Mouse (Mus musculus) erythroblast, adult 5-6 weeks (primary cell): ENCODE data around the gene Swt1. TPM values are rescaled to one million over a fixed set of nuclear protein-coding genes. Genes with fewer than 3 reads are reported as not detected.
"Not testable (repeated sequence)": the region's sequence is repeated elsewhere in the genome, so short reads cannot be mapped to it uniquely, and the experiment has no call there.

ENCODE experiments used
- ATAC-seq: replicated peaks from 2 replicates; pipeline ENCODE4 v1.8.0; 2016; ENCODE audit warnings: moderate number of reproducible peaks, mild to moderate bottlenecking, moderate TSS enrichment, inconsistent platforms; ENCODE audit not compliant: poor library complexity, low FRiP score, severe bottlenecking
- total RNA-seq, 2 experiments: library from RNA; stranded (forward) in 1 of 2; stranded (reverse) in 1 of 2; fragments of 150-400 nt in 1 of 2; fragments of 200-764, 138-1000 nt in 1 of 2; gene quantifications; 2 replicates each; pipeline versions ENCODE4 v1.2.3 to v1.2.4; 2015 to 2017; ENCODE audit warnings: low replicate concordance in 2 of 2

The Swt1 gene
- 120 and 152 TPM in 2 replicates for total RNA-seq (2015; ENCODE audit: low replicate concordance)
- total RNA-seq (2017; ENCODE audit: low replicate concordance): 119 and 130 TPM in 2 replicates

DNA sequence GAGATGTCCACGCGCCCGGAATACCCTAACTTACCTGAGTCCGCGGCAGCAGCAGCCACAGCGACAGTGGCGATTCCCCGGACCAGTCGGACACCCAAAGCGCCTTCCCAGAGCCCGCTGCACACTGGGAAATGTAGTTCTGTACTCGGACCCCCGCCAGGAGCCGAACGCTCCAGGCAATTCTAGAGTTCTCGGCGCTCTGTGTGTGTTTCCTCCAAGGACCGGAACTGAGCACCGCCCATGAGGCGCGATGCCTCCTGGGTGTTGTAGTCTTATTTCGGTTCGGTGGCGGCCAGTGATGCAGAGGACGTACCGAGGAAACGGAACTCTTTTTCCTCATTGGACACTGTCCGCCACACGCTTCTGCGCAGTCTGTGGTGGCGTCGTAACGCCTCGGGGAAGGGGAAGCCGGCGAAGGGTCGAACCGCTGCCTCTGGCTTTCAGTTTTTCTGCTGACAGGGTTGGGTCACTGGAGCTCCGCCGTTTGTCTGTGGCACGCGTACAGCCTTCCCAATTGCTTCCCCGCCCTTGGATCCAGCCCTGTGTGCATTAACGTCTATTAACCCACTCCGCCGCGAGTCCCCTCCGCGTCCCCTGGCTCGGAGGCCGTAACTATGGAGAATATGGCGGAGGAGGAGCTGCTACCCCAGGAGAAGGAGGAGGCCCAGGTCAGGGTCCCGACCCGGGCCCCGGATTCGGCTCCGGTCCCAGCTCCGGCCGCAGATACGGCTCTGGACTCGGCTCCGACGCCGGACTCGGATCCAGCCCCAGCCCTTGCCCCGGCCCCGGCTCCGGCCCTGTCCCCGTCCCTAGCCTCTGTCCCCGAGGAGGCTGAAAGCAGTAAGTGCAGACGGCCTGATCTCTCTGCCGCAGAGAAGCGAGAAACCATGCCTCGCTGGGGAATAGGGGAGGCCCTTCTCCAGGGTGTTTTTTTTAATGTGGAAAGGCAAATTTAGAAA lies at the start of gene Swt1, which contains the start of gene Trmt1l:
Swt1 (minus strand) TSS at position 193 of the 959 bp plus-strand sequence.
Trmt1l (plus strand) TSS at position 280 of the 959 bp plus-strand sequence.
- ATAC-seq: peak; percentile 93

DNA sequence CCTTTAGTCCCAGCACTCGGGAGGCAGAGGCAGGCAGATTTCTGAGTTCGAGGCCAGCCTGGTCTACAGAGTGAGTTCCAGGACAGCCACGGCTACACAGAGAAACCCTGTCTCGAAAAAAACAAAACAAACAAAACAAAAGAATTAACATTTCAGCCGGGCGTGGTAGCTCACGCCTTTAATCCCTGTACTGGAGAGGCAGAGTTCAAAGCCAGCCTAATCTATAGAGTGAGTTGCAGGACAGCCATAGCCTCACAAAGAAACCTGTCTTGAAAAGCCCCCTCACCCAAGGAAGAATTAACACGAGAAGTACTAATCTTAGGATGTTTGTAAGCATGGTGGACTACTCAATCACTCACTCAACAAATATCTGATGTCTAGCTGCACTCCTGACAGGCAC lies 44.1 kb upstream of the Swt1 start:
- not testable (repeated sequence) for ATAC-seq

DNA sequence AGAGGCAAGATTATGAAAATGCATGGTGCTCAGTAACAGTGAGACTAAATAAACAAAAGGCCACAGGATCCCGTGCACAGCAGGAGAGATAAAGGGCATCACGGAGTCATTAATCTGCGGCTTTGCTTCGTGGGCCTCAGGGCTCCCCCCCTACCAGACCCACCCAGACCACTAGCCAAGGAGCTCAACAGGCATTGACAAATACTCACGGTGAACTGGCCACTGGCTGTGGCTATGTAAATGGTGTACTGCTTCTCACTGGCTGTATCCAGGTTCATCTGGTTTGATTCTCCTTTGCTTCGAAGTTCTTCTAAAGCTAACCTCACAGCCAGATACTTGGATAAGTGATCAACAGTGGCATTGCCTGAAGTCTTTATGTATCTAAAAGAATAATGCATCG lies 43.2 kb upstream of the Swt1 start:
- no peak for ATAC-seq

DNA sequence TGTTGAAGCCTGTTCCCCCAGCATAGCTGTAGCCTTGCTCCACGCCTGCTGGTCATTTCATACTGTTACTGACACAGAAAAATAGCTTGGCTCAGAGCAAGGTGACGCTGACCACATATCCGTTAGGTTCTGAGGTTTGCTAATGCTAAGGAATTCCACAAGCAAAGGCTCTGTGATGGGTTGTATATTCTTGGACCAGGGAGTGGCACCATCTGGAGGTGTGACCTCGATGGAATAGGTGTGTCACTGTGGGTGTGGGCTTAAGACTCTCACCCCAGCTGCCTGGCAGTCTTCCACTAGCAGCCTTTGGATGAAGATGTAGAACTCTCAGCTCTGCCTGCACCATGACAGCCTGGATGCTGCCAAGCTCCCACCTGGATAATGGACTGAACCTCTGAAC lies 38.3 kb upstream of the Swt1 start:
- ATAC-seq: no peak

DNA sequence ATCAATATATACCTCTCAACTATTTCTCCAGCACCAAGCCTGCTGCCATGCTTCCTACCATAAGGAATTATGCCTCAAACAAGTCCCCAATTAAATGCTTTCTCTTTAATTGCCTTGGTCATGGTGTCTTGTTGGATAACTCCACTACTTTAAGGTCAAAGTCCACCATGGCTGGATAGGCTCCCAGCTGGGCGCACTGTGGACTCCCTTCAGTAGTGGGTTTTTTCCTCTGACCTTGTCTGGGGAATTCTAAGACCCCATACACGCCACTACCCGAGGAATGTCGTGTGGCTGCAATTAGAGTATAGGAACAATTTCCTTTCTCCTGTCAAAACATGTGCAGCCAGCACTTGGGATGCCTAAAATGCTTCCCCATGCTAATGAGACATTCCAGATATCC lies 36.7 kb upstream of the Swt1 start:
- ATAC-seq: no peak

DNA sequence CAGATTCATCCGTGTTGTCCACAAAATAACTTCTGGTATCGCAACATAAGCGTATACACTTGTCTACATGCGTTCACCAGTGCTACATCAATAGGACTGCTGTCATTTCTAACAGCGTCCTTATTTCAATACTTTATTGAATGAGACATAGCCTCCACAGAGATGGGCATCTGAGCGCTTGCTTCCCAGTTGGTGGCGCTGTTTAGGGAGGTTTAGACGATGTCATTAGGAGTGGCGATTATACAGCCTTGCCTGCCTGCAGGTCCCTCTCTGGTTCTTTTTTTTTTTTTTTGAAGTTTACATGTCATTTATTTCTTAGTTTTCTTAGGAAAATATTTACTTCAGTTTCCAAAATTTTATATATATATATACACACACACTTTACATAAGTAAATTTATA lies 33.0 kb upstream of the Swt1 start:
- ATAC-seq: no peak

DNA sequence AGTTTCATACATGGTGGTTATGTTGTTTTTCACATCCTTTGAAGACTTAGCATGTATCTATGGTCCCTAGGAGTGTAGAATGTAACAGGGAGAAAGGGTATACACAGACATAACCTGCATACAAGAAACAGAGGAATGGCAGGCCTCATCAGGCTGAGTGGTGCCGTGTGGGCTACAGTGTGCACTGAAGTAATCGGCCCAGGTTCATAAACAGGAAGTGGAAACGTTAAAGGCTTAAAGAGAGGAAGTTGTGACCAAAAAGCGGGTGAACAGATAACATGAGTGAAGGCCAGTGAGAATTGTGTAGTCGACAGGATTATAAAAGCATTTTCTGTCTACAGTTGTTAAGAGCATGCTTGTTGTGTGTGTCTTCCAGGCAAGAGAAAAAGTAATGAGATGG lies 28.8 kb upstream of the Swt1 start:
- no peak for ATAC-seq

DNA sequence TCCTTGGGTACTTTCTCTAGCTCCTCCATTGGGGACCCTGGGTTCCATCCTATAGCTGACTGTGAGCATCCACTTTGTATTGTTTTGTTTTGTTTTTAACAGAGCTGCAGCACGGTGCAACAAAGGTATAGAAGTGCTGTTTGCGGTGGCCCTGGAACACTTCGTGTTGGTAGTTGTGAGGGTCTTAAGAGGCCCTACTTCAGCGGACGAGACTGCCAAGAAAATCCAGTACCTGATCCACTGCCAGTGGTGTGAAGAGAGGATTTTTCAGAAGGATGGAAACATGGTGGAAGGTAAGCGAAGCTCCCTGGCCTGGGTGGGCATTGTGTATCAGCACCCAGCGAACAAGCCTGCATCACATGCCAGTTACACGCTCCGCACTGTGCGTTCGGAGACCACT lies 23.7 kb upstream of the Swt1 start:
- no peak for ATAC-seq

DNA sequence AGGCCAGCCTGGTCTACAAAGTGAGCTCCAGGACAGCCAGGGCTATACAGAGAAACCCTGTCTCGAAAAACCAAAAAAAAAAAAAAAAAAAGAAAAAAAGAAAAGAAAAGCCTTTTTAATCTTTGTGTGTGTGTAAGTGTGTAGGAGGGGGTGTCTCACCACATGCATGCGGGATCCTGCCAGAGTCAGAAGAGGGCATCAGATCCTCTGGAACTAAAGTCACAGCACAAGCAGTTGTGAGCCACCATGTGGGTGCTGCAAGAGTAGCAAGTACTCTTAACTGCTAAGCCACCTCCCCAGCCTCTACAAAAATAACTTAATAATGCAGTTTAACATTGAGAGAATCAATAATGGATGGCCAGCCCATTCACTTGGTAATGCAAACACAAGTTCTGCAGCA lies 22.6 kb upstream of the Swt1 start:
- no peak for ATAC-seq

DNA sequence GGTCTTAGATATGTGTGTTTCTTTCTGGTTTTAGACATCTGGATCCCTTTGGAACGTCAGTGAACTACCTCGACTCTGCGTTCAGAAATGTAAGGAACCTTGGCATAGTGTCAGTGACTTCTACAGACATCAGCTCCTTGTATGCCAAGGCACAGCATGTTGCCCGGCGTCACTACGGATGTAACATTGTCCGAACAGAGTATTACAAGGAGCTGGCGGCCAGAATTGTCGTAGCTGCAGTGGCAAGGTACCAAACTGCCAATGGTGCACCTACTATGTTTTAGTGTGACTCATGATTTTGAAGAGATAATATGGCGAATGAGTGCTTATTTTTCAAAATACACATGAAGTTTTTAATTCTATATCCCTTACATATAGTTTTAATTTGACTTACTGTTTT lies 21.6 kb upstream of the Swt1 start:
- no peak for ATAC-seq

DNA sequence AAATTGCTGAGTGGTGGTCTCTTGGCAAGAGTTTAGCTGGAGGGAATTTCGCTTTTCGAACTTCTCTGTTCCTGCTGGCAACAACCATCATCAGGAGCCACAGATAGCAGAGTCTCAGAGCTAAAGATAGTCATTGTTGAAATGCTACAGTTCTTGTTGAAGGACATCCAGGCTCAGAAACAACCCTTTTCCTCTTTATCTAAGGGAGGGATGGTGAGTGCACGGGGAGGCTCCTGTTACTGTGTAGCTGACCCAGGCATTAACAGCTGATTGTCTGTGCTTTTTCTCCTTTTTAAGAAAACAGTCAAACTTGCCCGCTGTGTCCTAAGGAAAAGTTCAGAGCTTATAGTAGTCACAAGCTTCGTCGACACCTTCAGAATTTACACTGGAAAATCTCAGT lies 7.2 kb upstream of the Swt1 start:
- no peak for ATAC-seq

DNA sequence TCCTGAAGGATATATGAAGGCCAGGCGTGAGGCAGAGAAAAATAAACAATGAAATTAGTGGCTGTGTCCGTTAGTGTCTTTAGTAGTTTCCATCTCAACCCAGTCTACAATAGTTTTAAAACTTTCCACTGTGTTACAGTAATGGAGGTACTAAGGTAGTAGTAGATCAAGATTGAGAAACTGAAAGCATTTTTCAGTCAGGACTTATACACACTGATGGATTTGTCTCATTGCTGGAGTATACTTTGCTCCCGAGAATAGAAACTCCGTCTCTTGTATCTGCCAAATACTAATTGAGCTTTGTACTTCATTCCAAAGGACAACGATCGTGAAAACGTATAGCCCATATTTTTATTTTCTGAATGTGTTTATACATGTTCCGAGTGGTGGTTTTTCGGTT lies 1.1 kb upstream of the Swt1 start:
- ATAC-seq: 0 out of 2 replicates have a peak, but pooled peaks have one; percentile 19

DNA sequence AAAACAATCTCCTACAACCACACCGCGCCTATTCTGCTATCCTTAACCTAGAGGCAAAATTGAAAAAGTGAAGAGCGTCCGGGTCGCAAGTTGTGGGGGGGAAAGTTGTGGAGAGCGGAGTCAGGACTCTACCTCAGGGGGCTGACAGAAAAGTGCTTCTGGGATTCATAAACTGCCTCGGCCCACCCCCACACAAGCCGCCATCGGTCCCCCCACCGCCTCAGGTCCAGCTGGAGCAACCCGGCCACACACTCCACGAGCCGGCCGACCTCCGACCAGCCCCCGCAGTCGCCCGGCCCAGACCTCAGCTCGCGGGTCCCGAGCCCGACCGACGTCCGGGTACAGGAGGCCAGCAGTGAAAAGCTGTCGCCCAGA lies 380 bp downstream of the Swt1 start:
- no peak; the same call in 1 of the 2 replicates for ATAC-seq

DNA sequence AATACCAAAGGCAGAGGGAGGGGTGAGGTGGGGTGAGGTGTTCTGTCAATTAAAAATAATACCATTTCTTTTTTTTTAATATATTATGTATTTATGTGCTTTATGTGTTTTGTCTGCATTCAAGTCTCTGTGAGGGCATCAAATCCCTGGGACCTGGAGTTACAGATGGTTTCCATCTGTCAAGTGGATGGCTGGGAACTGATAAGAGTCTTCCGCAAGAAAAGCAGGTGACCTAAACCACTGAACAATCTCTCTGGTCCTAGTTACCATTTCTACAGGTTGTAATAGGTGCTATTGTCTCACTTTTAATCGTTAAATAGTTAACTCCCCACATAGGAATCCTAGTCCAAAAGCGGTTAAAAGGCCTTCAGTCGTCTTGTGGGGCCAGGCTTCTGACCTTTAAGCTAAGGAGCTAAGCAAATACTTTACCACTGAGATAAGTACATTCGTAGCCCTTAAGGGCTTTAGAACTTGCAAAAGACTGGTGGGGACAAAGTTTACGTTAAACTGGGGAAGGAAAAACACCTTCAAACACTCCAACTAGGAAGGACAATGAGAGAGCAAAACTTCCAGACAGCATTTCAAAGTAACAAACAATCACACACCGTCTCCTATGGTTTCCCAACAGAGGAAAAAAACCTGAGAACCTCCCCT lies 1.2 kb downstream of the Swt1 start:
- no peak for ATAC-seq

DNA sequence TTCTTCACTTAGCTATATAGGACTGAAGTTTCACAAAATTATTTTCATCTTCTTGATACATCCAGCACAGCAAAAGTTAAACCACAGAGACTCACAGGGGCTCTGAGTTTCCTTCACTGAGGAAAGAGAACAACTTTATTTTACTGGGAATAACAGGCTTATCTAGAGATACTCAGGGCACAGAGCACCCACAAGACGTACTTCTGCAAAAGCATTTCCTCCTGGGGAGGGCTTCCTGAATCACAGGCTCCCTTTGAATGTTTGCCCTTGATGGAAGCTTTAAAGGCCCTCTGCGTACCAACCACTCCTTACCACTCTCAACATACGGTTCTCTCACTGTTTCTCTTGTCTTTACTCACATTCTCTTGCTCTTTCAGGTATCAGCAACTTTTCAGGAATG lies 6.1 kb downstream of the Swt1 start:
- ATAC-seq: no peak

DNA sequence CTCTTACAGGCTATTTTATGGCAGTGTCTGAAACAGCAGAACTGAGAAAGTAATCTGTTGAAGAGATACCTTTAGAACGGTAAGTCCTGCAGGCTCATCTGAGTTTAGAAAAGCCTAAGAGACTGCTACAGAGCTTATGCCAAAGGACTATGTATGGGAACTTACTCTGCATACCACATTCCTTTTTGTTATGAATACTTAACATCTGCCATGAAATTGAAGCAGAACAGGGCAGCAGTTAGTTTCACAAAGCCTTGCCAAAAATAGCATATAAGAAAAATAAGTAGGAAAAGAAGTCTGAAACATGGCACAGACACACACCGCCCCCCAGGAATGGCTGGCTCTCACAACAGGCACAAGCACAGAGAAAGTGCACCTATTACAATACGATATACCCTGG lies 18.4 kb downstream of the Swt1 start:
- ATAC-seq: no peak

DNA sequence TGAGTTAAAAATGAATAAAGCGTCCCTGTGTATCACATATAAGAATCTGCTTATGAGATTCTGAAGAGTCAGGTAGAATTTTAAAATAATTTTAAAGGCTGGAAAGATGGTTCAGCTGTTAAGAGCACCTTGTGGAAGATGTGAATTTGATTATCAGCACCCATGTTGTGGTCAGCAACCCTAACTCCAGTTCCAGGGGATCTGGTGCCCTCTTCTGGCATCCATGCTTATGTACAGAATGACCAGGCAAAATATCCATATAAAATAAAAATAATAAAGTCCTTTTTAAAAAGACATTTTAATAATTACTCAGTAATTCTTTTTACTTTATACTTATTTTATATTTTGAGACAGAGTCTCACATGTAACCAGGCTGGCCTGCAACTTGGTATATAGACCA lies 38.2 kb downstream of the Swt1 start:
- ATAC-seq: no peak

DNA sequence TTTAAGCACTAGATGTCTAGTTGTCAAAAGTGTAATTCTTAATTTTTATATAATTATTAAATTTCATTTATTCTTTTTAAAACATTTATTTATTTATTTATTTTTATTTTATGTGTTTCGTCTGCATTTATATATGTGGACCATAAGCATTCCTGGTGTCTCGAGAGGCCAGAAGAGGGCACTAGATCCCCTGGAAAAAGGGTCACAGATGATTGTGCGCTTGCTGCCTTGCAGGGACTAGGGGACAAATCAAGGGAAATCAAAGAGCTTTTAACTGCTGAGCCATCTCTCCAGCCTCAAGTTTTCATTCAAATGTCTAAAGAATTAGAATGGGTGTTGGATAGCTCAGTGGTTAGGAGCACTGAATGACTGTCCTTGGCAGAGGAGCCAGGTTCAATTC lies 50.9 kb downstream of the Swt1 start:
- ATAC-seq: 0 out of 2 replicates have a peak, but pooled peaks have one; percentile 37

DNA sequence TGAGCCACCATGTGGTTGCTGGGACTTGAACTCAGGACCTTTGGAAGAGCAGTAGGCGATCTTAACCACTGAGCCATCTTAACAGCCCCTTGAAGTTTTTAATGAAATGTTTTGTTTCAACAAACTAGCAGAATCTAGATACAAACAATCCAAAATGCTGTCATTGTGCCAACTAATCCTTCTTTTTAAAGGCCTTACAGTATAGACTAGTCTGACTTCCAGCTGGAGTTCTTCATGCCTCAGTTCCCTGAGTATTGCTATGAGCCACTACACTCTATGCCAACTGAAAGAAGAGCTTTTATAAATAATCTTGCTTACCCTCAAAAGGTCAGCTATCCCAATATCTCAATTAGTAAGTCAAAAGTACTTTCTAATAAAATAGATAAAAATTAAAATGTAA lies 55.4 kb downstream of the Swt1 start:
- no peak for ATAC-seq

DNA sequence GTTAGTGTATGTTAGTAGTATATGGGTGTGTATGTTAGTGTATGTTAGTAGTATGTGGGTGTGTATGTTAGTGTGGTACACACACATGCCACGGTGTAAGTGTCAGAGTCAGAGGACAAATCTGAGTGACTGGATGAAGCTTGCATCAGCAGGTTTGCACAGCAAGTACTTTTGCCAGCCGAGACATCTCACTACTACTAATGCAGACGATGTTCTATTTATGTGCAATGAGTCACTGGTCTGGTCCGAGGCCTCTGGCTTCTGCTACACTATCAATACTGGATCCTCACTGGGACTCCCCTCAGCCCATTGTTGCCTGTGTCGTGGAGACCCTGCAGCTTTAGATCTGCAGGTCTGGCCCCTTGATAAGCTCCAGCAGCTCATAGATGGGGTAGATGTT lies 56.7 kb downstream of the Swt1 start:
- no peak for ATAC-seq

DNA sequence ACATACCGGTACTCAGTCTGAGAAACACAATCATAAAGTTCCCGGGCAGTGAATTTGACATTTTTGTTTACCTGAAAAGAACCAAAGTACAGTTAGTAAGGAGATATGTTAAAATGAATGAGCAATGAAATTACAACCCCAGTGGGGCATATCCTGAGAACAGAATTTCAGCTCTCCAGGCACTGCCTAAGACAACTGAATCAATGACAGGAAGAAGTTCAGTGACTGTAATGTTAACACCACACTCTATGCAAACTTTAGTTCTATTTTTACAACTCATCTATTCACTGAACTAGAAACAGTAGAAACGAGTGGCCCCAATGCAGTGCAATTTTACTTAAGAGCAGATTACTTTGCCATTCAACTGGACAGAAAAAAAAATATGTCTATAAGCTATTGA lies 57.7 kb downstream of the Swt1 start:
- no peak for ATAC-seq
